Comparison of ENCODE assay signal across 10 mouse cellular contexts in the genomic region with DNA sequence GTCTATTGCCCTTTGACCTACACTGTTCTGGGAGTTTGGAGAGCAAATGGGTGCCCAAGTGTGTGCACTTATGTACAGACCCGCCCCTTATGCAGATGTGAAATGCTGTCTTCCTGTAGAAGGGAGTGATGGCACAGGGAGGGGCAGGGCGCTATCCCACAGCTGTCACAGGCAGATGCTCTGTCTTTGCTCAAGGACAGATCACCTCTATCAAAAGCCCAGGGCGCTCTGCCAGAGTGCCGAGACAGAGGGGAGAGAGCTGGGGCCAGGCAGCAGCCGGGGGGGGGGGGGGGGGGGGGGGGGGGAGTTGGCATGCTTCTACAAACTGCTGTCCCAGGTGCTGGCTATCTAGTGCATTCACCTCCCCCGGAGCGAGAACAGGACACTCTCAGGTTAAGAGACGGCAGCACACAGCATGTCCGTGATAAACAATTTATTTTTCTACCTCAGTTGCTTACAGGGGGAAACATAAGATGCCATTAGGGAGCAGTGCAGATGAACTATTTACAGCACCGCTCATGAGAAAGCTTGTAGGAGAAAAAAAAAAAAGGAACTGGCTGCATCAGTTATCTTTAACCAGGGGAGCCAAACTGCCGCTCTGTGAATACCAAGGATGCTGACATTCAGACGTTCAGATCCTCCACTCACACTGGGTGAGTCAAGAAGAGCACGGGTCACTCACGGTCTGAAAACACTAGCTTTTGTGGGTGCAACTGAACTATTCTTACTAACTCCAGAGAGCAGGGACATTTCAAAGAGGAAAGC.
DNase-seq lines count a peak whose midpoint lies in the region; ATAC-seq and TF ChIP-seq lines count a peak whose summit lies in the region.
"Had no signal": no experiment of that assay in that cellular context is flagged by ENCODE, and none has a peak within 500 bp of the region (broad histone marks: within the 10 kb centered on the region; RNA-seq: fewer than 3 reads in every experiment).

No protein-coding gene starts in this region.

- no peak overlapping the region for H3K9ac ChIP-seq in hindbrain, embryonic 11.5 days (ENCODE audit: low read depth, low read length)
- H3K9ac ChIP-seq in heart, embryonic 12.5 days = no peak overlapping the region
- H3K9ac ChIP-seq in lung, postnatal 0 days (replicated peaks; ENCODE audit: low read depth) = no peak overlapping the region
- no peak overlapping the region for H3K9ac ChIP-seq in kidney, embryonic 15.5 days

- no peak for ATAC-seq in hindbrain, embryonic 11.5 days (ENCODE audit: low FRiP score)
- ATAC-seq in heart, embryonic 12.5 days (ENCODE audit: insufficient number of reproducible peaks, low FRiP score) = 0 out of 2 replicates have a peak, but pooled peaks have one; percentile 33
- ATAC-seq in megakaryocyte progenitor cell, adult 5-6 weeks (replicated peaks; ENCODE audit: poor library complexity) = peak; percentile 81
- no peak for ATAC-seq in lung, postnatal 0 days
- no peak for ATAC-seq in kidney, embryonic 15.5 days (replicated peaks; ENCODE audit: low FRiP score)

- TF ChIP-seq CTCF in lung, postnatal 0 days (IDR thresholded peaks at IDR 0.05) = no peak

- H3K4me2 ChIP-seq in hindbrain, embryonic 11.5 days (replicated peaks; ENCODE audit: low read depth, low read length) = no peak overlapping the region
- H3K4me2 ChIP-seq in heart, embryonic 12.5 days = peak overlapping the region; percentile 14; the same call in 1 of the 2 replicates
- H3K4me2 ChIP-seq in lung, postnatal 0 days (replicated peaks; ENCODE audit: low read depth, low read length) = no peak overlapping the region
- H3K4me2 ChIP-seq in kidney, embryonic 15.5 days = no peak overlapping the region
- H3K4me2 ChIP-seq: liver, embryonic 11.5 days had no signal

- H3K4me3 ChIP-seq in hindbrain, embryonic 10.5 days = no peak overlapping the region
- no peak overlapping the region for H3K4me3 ChIP-seq in hindbrain, embryonic 11.5 days (ENCODE audit: low read depth, low read length)
- no peak overlapping the region for H3K4me3 ChIP-seq in heart, embryonic 12.5 days
- H3K4me3 ChIP-seq in lung, postnatal 0 days (ENCODE audit: low read depth, low read length) = no peak overlapping the region
- no peak overlapping the region for H3K4me3 ChIP-seq in kidney, embryonic 15.5 days (replicated peaks)

- H3K27me3 ChIP-seq in hindbrain, embryonic 10.5 days (ENCODE audit: insufficient read depth, poor library complexity, severe bottlenecking) = no peaks in the 10 kb centered on the region
- H3K27me3 ChIP-seq in hindbrain, embryonic 11.5 days (ENCODE audit: control insufficient read depth, insufficient read depth, low read length) = no peaks in the 10 kb centered on the region
- H3K27me3 ChIP-seq in heart, embryonic 12.5 days (replicated peaks) = no peaks in the 10 kb centered on the region
- no peaks in the 10 kb centered on the region for H3K27me3 ChIP-seq in lung, postnatal 0 days (replicated peaks; ENCODE audit: insufficient read depth, low read length)
- no peaks in the 10 kb centered on the region for H3K27me3 ChIP-seq in kidney, embryonic 15.5 days

- H3K36me3 ChIP-seq in hindbrain, embryonic 10.5 days = peaks cover 91% of the 10 kb centered on the region
- H3K36me3 ChIP-seq in hindbrain, embryonic 11.5 days (ENCODE audit: control insufficient read depth, insufficient read depth, low read length) = no peaks in the 10 kb centered on the region
- H3K36me3 ChIP-seq in heart, embryonic 12.5 days = peaks cover 30% of the 10 kb centered on the region
- no peaks in the 10 kb centered on the region; the same call in 1 of the 2 replicates for H3K36me3 ChIP-seq in lung, postnatal 0 days (ENCODE audit: insufficient read depth, low read length)
- H3K36me3 ChIP-seq in kidney, embryonic 15.5 days = peaks cover 60% of the 10 kb centered on the region

- peak overlapping the region; percentile 59 for H3K27ac ChIP-seq in hindbrain, embryonic 10.5 days
- no peak overlapping the region for H3K27ac ChIP-seq in hindbrain, embryonic 11.5 days (ENCODE audit: low read depth, low read length)
- peak overlapping the region; percentile 66 for H3K27ac ChIP-seq in heart, embryonic 12.5 days (ENCODE audit: poor library complexity, severe bottlenecking)
- no peak overlapping the region for H3K27ac ChIP-seq in lung, postnatal 0 days (ENCODE audit: low read length)
- no peak overlapping the region for H3K27ac ChIP-seq in kidney, embryonic 15.5 days

- TF ChIP-seq EP300 in lung, postnatal 0 days (IDR thresholded peaks at IDR 0.05) = no peak

- WGBS in hindbrain, embryonic 10.5 days = 78% methylated on average over 11 of the region's 14 CpGs
- WGBS in hindbrain, embryonic 11.5 days = 76% methylated on average over 11 of the region's 14 CpGs
- 30% methylated on average over 11 of the region's 14 CpGs for WGBS in heart, embryonic 12.5 days
- WGBS in lung, postnatal 0 days = 66% methylated on average over 11 of the region's 14 CpGs
- WGBS in kidney, embryonic 15.5 days = 67% methylated on average over 11 of the region's 14 CpGs

- no peaks in the 10 kb centered on the region for H3K9me3 ChIP-seq in hindbrain, embryonic 10.5 days
- no peaks in the 10 kb centered on the region for H3K9me3 ChIP-seq in hindbrain, embryonic 11.5 days (ENCODE audit: control insufficient read depth, low read length)
- no peaks in the 10 kb centered on the region for H3K9me3 ChIP-seq in heart, embryonic 12.5 days (replicated peaks)
- H3K9me3 ChIP-seq in lung, postnatal 0 days (ENCODE audit: low read length) = no peaks in the 10 kb centered on the region
- H3K9me3 ChIP-seq in kidney, embryonic 15.5 days (replicated peaks) = no peaks in the 10 kb centered on the region

- DNase-seq in hindbrain, embryonic 10.5 days (ENCODE audit: low spot score) = no peak
- DNase-seq in hindbrain, embryonic 11.5 days (ENCODE audit: low spot score) = no peak
- DNase-seq in NIH3T3 (ENCODE audit: low read depth) = peak; percentile 24
- DNase-seq in lung, postnatal 0 days (ENCODE audit: low spot score) = no peak
- no peak for DNase-seq in thymus, postnatal 4 days
- DNase-seq: kidney, adult 11 months had no signal

- peaks cover 60% of the 10 kb centered on the region for H3K4me1 ChIP-seq in hindbrain, embryonic 10.5 days (replicated peaks)
- peaks cover 6% of the 10 kb centered on the region; the same call in 1 of the 2 replicates for H3K4me1 ChIP-seq in hindbrain, embryonic 11.5 days (replicated peaks; ENCODE audit: control insufficient read depth, insufficient read depth, low read length)
- H3K4me1 ChIP-seq in heart, embryonic 12.5 days (replicated peaks) = peaks cover 65% of the 10 kb centered on the region
- H3K4me1 ChIP-seq in lung, postnatal 0 days (ENCODE audit: insufficient read depth, low read depth, low read length) = no peaks in the 10 kb centered on the region
- peaks cover 11% of the 10 kb centered on the region; the same call in 1 of the 2 replicates for H3K4me1 ChIP-seq in kidney, embryonic 15.5 days

Comparison
In these comparisons a context has a peak if more than half of its experiments do, and no peak if none do; other contexts are left out.
1. H3K27ac ChIP-seq: peak in hindbrain, embryonic 10.5 days (single experiment) and heart, embryonic 12.5 days (single experiment); none in hindbrain, embryonic 11.5 days (single experiment), lung, postnatal 0 days (single experiment) and kidney, embryonic 15.5 days (single experiment).
2. ATAC-seq: peak in heart, embryonic 12.5 days (single experiment) and megakaryocyte progenitor cell, adult 5-6 weeks (single experiment); none in hindbrain, embryonic 11.5 days (single experiment), lung, postnatal 0 days (single experiment) and kidney, embryonic 15.5 days (single experiment).